Mouse (Mus musculus): ENCODE results near the gene Rcan2. TPM values are rescaled to one million over a fixed set of nuclear protein-coding genes. Genes with fewer than 3 reads are reported as not detected.

The Rcan2 gene
- polyA plus RNA-seq, 1 experiment = 3.1 TPM

- TF ChIP-seq POLR2A (IDR thresholded peaks at IDR 0.05; ENCODE audit: insufficient read depth, low read length) (no peak), EP300 (IDR thresholded peaks at IDR 0.05; ENCODE audit: insufficient read depth, low read depth, low read length) (no peak), CTCF (IDR thresholded peaks at IDR 0.05; ENCODE audit: low read depth, low read length) (no peak)
- no peak overlapping the region for H3K27ac ChIP-seq (ENCODE audit: insufficient read depth, low read length)
- H3K4me3 ChIP-seq (ENCODE audit: low read depth, low read length) = no peak overlapping the region
- H3K4me1 ChIP-seq (ENCODE audit: control insufficient read depth, insufficient read depth, low read length) = peaks cover 2% of the 10 kb centered on the region
- H3K9ac ChIP-seq (ENCODE audit: low read depth, poor library complexity, severe bottlenecking) = no peak overlapping the region
- no peaks in the 10 kb centered on the region for H3K9me3 ChIP-seq (replicated peaks; ENCODE audit: control insufficient read depth, insufficient read depth, low read length, poor library complexity, severe bottlenecking)
- H3K27me3 ChIP-seq (ENCODE audit: control insufficient read depth, insufficient read depth, low read length, poor library complexity, severe bottlenecking) = no peaks in the 10 kb centered on the region; the same call in 1 of the 2 replicates
- no peaks in the 10 kb centered on the region for H3K36me3 ChIP-seq (ENCODE audit: control insufficient read depth, insufficient read depth, low read length, poor library complexity, severe bottlenecking)
Observed at GRCm38 (mm10) chr17:43827261-43827660, 26.1 kb downstream of the Rcan2 start.

GRCm38 (mm10) chr17:43832401-43833124, 31.4 kb downstream of the Rcan2 start:
- Histone ChIP-seq H3K4me3 (ENCODE audit: low read depth, low read length) (no peak overlapping the region), H3K27me3 (ENCODE audit: control insufficient read depth, insufficient read depth, low read length, poor library complexity, severe bottlenecking) (no peaks in the 10 kb centered on the region; the same call in 1 of the 2 replicates), H3K36me3 (ENCODE audit: control insufficient read depth, insufficient read depth, low read length, poor library complexity, severe bottlenecking) (no peaks in the 10 kb centered on the region), H3K9me3 (replicated peaks; ENCODE audit: control insufficient read depth, insufficient read depth, low read length, poor library complexity, severe bottlenecking) (no peaks in the 10 kb centered on the region), H3K9ac (ENCODE audit: low read depth, poor library complexity, severe bottlenecking) (no peak overlapping the region), H3K4me1 (ENCODE audit: control insufficient read depth, insufficient read depth, low read length) (peaks cover 2% of the 10 kb centered on the region), H3K27ac (ENCODE audit: insufficient read depth, low read length) (no peak overlapping the region)
- no peak for TF ChIP-seq CTCF (IDR thresholded peaks at IDR 0.05; ENCODE audit: low read depth, low read length)
- TF ChIP-seq POLR2A (IDR thresholded peaks at IDR 0.05; ENCODE audit: insufficient read depth, low read length) = no peak
- no peak for TF ChIP-seq EP300 (IDR thresholded peaks at IDR 0.05; ENCODE audit: insufficient read depth, low read depth, low read length)

- H3K36me3 ChIP-seq (ENCODE audit: control insufficient read depth, insufficient read depth, low read length, poor library complexity, severe bottlenecking) = no peaks in the 10 kb centered on the region
- H3K27me3 ChIP-seq (ENCODE audit: control insufficient read depth, insufficient read depth, low read length, poor library complexity, severe bottlenecking) = no peaks in the 10 kb centered on the region
- no peak overlapping the region for H3K9ac ChIP-seq (ENCODE audit: low read depth, poor library complexity, severe bottlenecking)
- no peaks in the 10 kb centered on the region; the same call in 1 of the 2 replicates for H3K9me3 ChIP-seq (replicated peaks; ENCODE audit: control insufficient read depth, insufficient read depth, low read length, poor library complexity, severe bottlenecking)
- TF ChIP-seq CTCF (IDR thresholded peaks at IDR 0.05; ENCODE audit: low read depth, low read length) = no peak
- no peak overlapping the region for H3K4me3 ChIP-seq (ENCODE audit: low read depth, low read length)
- H3K4me1 ChIP-seq (ENCODE audit: control insufficient read depth, insufficient read depth, low read length) = no peaks in the 10 kb centered on the region
- no peak overlapping the region for H3K27ac ChIP-seq (ENCODE audit: insufficient read depth, low read length)
Observed at GRCm38 (mm10) chr17:43840208-43840607, 39.1 kb downstream of the Rcan2 start.

- Histone ChIP-seq H3K4me3 (ENCODE audit: low read depth, low read length) (no peak overlapping the region), H3K36me3 (ENCODE audit: control insufficient read depth, insufficient read depth, low read length, poor library complexity, severe bottlenecking) (no peaks in the 10 kb centered on the region), H3K4me1 (ENCODE audit: control insufficient read depth, insufficient read depth, low read length) (no peaks in the 10 kb centered on the region), H3K9me3 (replicated peaks; ENCODE audit: control insufficient read depth, insufficient read depth, low read length, poor library complexity, severe bottlenecking) (no peaks in the 10 kb centered on the region), H3K9ac (ENCODE audit: low read depth, poor library complexity, severe bottlenecking) (no peak overlapping the region), H3K27me3 (ENCODE audit: control insufficient read depth, insufficient read depth, low read length, poor library complexity, severe bottlenecking) (no peaks in the 10 kb centered on the region), H3K27ac (ENCODE audit: insufficient read depth, low read length) (no peak overlapping the region)
- TF ChIP-seq CTCF (IDR thresholded peaks at IDR 0.05; ENCODE audit: low read depth, low read length) = no peak
- TF ChIP-seq POLR2A (IDR thresholded peaks at IDR 0.05; ENCODE audit: insufficient read depth, low read length) = no peak
- no peak for TF ChIP-seq EP300 (IDR thresholded peaks at IDR 0.05; ENCODE audit: insufficient read depth, low read depth, low read length)
Observed at GRCm38 (mm10) chr17:43846714-43847113, 45.6 kb downstream of the Rcan2 start.

GRCm38 (mm10) chr17:43848903-43849302, 47.8 kb downstream of the Rcan2 start:
- no peak overlapping the region for H3K27ac ChIP-seq (ENCODE audit: insufficient read depth, low read length)
- TF ChIP-seq CTCF (IDR thresholded peaks at IDR 0.05; ENCODE audit: low read depth, low read length) (no peak), POLR2A (IDR thresholded peaks at IDR 0.05; ENCODE audit: insufficient read depth, low read length) (no peak), EP300 (IDR thresholded peaks at IDR 0.05; ENCODE audit: insufficient read depth, low read depth, low read length) (no peak)
- H3K4me1 ChIP-seq (ENCODE audit: control insufficient read depth, insufficient read depth, low read length) = no peaks in the 10 kb centered on the region
- no peaks in the 10 kb centered on the region for H3K27me3 ChIP-seq (ENCODE audit: control insufficient read depth, insufficient read depth, low read length, poor library complexity, severe bottlenecking)
- no peak overlapping the region for H3K4me3 ChIP-seq (ENCODE audit: low read depth, low read length)
- H3K9me3 ChIP-seq (replicated peaks; ENCODE audit: control insufficient read depth, insufficient read depth, low read length, poor library complexity, severe bottlenecking) = no peaks in the 10 kb centered on the region
- no peaks in the 10 kb centered on the region for H3K36me3 ChIP-seq (ENCODE audit: control insufficient read depth, insufficient read depth, low read length, poor library complexity, severe bottlenecking)
- H3K9ac ChIP-seq (ENCODE audit: low read depth, poor library complexity, severe bottlenecking) = no peak overlapping the region

DNA sequence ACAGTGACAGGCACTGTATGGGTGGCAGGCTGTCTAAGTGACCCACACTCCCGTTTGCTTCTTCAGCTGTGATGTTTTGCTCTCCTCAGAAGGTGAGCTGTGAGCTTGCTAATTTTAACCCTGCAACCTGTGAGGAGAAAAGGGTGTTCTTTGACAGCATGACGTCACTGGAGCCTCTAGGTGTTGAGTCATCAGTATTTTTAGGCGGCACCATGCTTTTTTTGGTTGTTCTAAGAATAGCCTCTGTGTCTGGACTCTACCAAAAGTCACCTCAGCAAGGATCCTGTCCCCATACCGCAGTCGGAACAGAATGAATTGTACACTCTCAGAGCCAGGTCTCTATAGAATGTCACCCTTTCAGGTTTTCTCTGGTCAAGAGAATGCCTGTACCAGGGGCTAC, 54.0 kb downstream of the Rcan2 start:
- Histone ChIP-seq H3K9me3 (replicated peaks; ENCODE audit: control insufficient read depth, insufficient read depth, low read length, poor library complexity, severe bottlenecking) (no peaks in the 10 kb centered on the region), H3K4me1 (ENCODE audit: control insufficient read depth, insufficient read depth, low read length) (no peaks in the 10 kb centered on the region), H3K27ac (ENCODE audit: insufficient read depth, low read length) (no peak overlapping the region), H3K4me3 (ENCODE audit: low read depth, low read length) (no peak overlapping the region), H3K9ac (ENCODE audit: low read depth, poor library complexity, severe bottlenecking) (no peak overlapping the region), H3K36me3 (ENCODE audit: control insufficient read depth, insufficient read depth, low read length, poor library complexity, severe bottlenecking) (no peaks in the 10 kb centered on the region), H3K27me3 (ENCODE audit: control insufficient read depth, insufficient read depth, low read length, poor library complexity, severe bottlenecking) (no peaks in the 10 kb centered on the region)
- TF ChIP-seq POLR2A (IDR thresholded peaks at IDR 0.05; ENCODE audit: insufficient read depth, low read length) = no peak
- TF ChIP-seq EP300 (IDR thresholded peaks at IDR 0.05; ENCODE audit: insufficient read depth, low read depth, low read length) = no peak
- no peak for TF ChIP-seq CTCF (IDR thresholded peaks at IDR 0.05; ENCODE audit: low read depth, low read length)
